Mouse (Mus musculus): ENCODE data around the gene Eif2ak4. TPM values are rescaled to one million over a fixed set of nuclear protein-coding genes. Genes with fewer than 3 reads are reported as not detected.

Gene Eif2ak4
- polyA plus RNA-seq, 1 experiment from 2014 or later, result 10.4 TPM

GRCm38 (mm10) chr2:118408336-118408895 is 20.0 kb downstream of the Eif2ak4 start:
- H3K9ac ChIP-seq, result no peak overlapping the region
- H3K4me2 ChIP-seq, result no peak overlapping the region
- no peak for ATAC-seq (ENCODE audit: insufficient read depth, low FRiP score, low read depth)
- no peaks in the 10 kb centered on the region for H3K9me3 ChIP-seq
- no peaks in the 10 kb centered on the region for H3K4me1 ChIP-seq
- no peak overlapping the region for H3K4me3 ChIP-seq (replicated peaks)
- WGBS, result 79% methylated on average over 4 of the region's 4 CpGs
- H3K27ac ChIP-seq, result no peak overlapping the region
- no peaks in the 10 kb centered on the region for H3K27me3 ChIP-seq (replicated peaks)
- H3K36me3 ChIP-seq, result peaks cover 22% of the 10 kb centered on the region

DNA sequence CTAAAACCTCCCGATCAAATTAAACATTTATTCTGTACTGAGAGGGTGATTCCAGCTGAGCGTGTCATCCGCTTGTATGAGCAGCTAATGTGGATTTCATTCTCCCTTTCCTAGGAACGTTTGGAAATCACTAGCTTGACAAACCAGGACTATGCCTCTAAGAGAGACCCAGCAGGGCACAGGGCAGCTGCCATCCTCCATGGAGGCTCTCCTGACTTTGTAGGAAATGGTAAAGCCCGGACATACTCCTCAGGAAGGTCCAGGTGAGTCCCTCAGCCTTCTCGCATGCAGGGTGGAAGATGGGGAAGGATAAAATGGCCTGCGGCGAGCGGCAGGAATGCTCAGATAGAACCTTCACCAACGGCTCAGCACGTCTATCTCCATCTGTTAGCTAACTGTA is 24.4 kb downstream of the Eif2ak4 start:
- no peak overlapping the region for H3K27ac ChIP-seq
- H3K4me1 ChIP-seq, result no peaks in the 10 kb centered on the region
- H3K9ac ChIP-seq, result no peak overlapping the region
- WGBS, result 92% methylated on average over 11 of the region's 11 CpGs
- no peak for ATAC-seq (ENCODE audit: insufficient read depth, low FRiP score, low read depth)
- H3K9me3 ChIP-seq, result no peaks in the 10 kb centered on the region
- no peak overlapping the region for H3K4me3 ChIP-seq (replicated peaks)
- no peak overlapping the region for H3K4me2 ChIP-seq
- H3K36me3 ChIP-seq, result peaks cover 37% of the 10 kb centered on the region
- no peaks in the 10 kb centered on the region for H3K27me3 ChIP-seq (replicated peaks)

- 84% methylated on average over 6 of the region's 6 CpGs for WGBS
- no peak for ATAC-seq (ENCODE audit: insufficient read depth, low FRiP score, low read depth)
- H3K36me3 ChIP-seq, result peaks cover 39% of the 10 kb centered on the region
- no peaks in the 10 kb centered on the region for H3K4me1 ChIP-seq
- no peak overlapping the region for H3K4me2 ChIP-seq
- H3K9ac ChIP-seq, result no peak overlapping the region
- H3K27me3 ChIP-seq (replicated peaks), result no peaks in the 10 kb centered on the region
- no peak overlapping the region for H3K4me3 ChIP-seq (replicated peaks)
- no peaks in the 10 kb centered on the region for H3K9me3 ChIP-seq
- no peak overlapping the region for H3K27ac ChIP-seq
Measured at GRCm38 (mm10) chr2:118415601-118416355, 27.4 kb downstream of the Eif2ak4 start.

GRCm38 (mm10) chr2:118418076-118418475 is 29.7 kb downstream of the Eif2ak4 start:
- no peak overlapping the region for H3K9ac ChIP-seq
- H3K36me3 ChIP-seq, result peaks cover 30% of the 10 kb centered on the region
- no peak overlapping the region for H3K4me3 ChIP-seq (replicated peaks)
- 89% methylated on average over 4 of the region's 4 CpGs for WGBS
- no peaks in the 10 kb centered on the region for H3K27me3 ChIP-seq (replicated peaks)
- H3K27ac ChIP-seq, result no peak overlapping the region
- H3K4me1 ChIP-seq, result no peaks in the 10 kb centered on the region
- H3K4me2 ChIP-seq, result no peak overlapping the region
- H3K9me3 ChIP-seq, result no peaks in the 10 kb centered on the region
- no peak for ATAC-seq (ENCODE audit: insufficient read depth, low FRiP score, low read depth)

- Histone ChIP-seq H3K9ac (no peak overlapping the region), H3K27ac (no peak overlapping the region), H3K4me3 (replicated peaks) (no peak overlapping the region), H3K4me2 (no peak overlapping the region), H3K4me1 (no peaks in the 10 kb centered on the region), H3K27me3 (replicated peaks) (no peaks in the 10 kb centered on the region), H3K9me3 (no peaks in the 10 kb centered on the region), H3K36me3 (peaks cover 17% of the 10 kb centered on the region)
- 85% methylated on average over 15 of the region's 15 CpGs for WGBS
- no peak for ATAC-seq (ENCODE audit: insufficient read depth, low FRiP score, low read depth)
Measured at GRCm38 (mm10) chr2:118421951-118422350, 33.5 kb downstream of the Eif2ak4 start.

- H3K4me1 ChIP-seq, result no peaks in the 10 kb centered on the region
- peaks cover 13% of the 10 kb centered on the region for H3K36me3 ChIP-seq
- WGBS, result 86% methylated on average over 8 of the region's 8 CpGs
- no peak overlapping the region for H3K9ac ChIP-seq
- no peaks in the 10 kb centered on the region for H3K27me3 ChIP-seq (replicated peaks)
- H3K27ac ChIP-seq, result no peak overlapping the region
- no peak for ATAC-seq (ENCODE audit: insufficient read depth, low FRiP score, low read depth)
- no peak overlapping the region for H3K4me2 ChIP-seq
- H3K9me3 ChIP-seq, result no peaks in the 10 kb centered on the region
- no peak overlapping the region for H3K4me3 ChIP-seq (replicated peaks)
Measured at GRCm38 (mm10) chr2:118422385-118422784, 34.0 kb downstream of the Eif2ak4 start.

DNA sequence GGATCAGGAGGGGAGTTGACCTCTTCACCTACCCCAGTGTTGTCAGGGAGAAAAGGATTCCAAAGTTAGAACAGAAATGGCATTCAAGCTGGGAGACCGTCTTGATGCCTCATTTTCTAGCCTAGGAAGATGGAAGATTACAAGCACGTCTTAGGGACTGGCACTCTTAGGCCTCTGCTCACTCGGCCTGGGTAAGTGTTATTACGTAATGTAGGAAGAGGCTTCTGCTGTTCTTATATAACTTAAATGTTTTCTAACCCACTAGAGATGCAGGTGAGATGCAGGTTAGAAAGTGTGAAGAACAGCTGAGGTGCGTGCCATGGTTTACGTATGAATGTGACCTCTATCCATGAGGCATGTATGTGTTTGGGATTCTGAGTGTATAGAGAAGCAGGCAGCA is 39.9 kb downstream of the Eif2ak4 start:
- ATAC-seq (ENCODE audit: insufficient read depth, low FRiP score, low read depth), result no peak
- Histone ChIP-seq H3K4me1 (no peaks in the 10 kb centered on the region), H3K36me3 (peaks cover 11% of the 10 kb centered on the region; the same call in 1 of the 2 replicates), H3K4me3 (replicated peaks) (no peak overlapping the region), H3K27me3 (replicated peaks) (no peaks in the 10 kb centered on the region), H3K27ac (no peak overlapping the region), H3K9me3 (no peaks in the 10 kb centered on the region), H3K4me2 (no peak overlapping the region), H3K9ac (no peak overlapping the region)
- 93% methylated on average over 6 of the region's 6 CpGs for WGBS

DNA sequence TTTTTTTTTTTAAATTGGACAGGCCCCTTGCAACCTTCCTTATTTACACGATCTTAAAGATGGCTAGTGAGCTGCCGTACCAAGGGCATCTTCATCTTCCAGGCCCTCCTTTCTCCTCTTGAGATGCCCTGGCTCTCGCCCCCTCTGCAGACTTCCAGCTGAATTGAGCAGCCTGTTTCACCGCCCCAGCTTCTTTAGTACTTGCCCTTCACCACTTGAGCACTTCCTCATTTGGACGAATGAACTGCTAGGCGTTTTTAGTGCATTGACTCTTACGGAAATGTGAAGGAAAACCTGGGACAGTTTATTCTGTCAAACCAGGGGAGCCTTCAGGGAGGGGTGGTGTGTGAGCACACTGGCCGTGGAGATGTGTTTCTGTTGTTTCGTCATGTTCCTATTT is 40.9 kb downstream of the Eif2ak4 start:
- no peak overlapping the region for H3K27ac ChIP-seq
- no peak overlapping the region for H3K4me2 ChIP-seq
- peaks cover 19% of the 10 kb centered on the region for H3K36me3 ChIP-seq
- H3K4me3 ChIP-seq (replicated peaks), result no peak overlapping the region
- no peak overlapping the region for H3K9ac ChIP-seq
- H3K9me3 ChIP-seq, result no peaks in the 10 kb centered on the region
- H3K27me3 ChIP-seq (replicated peaks), result no peaks in the 10 kb centered on the region
- H3K4me1 ChIP-seq, result no peaks in the 10 kb centered on the region
- WGBS, result 78% methylated on average over 9 of the region's 9 CpGs
- no peak for ATAC-seq (ENCODE audit: insufficient read depth, low FRiP score, low read depth)

DNA sequence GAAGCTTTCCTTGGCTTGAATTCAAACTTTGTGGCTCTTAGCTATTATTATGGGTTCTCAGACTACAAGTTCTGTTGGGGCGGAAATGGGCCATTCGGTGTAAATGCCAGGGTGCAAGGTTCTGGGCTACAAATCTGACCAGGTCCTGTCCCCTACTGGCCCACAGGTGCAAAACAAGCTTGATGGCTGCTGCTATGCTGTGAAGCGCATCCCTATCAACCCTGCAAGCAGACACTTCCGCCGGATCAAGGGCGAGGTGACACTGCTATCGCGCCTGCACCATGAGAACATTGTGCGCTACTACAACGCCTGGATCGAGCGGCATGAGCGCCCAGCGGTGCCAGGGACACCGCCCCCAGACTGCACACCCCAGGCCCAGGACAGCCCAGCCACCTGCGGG is 42.2 kb downstream of the Eif2ak4 start:
- Histone ChIP-seq H3K9ac (no peak overlapping the region), H3K27me3 (replicated peaks) (no peaks in the 10 kb centered on the region), H3K4me2 (no peak overlapping the region), H3K4me1 (no peaks in the 10 kb centered on the region), H3K36me3 (peaks cover 23% of the 10 kb centered on the region), H3K27ac (no peak overlapping the region), H3K4me3 (replicated peaks) (no peak overlapping the region), H3K9me3 (no peaks in the 10 kb centered on the region)
- ATAC-seq (ENCODE audit: insufficient read depth, low FRiP score, low read depth), result no peak
- 80% methylated on average over 16 of the region's 16 CpGs for WGBS

GRCm38 (mm10) chr2:118431589-118431988 is 43.2 kb downstream of the Eif2ak4 start:
- no peak overlapping the region for H3K27ac ChIP-seq
- no peak overlapping the region for H3K4me3 ChIP-seq (replicated peaks)
- no peaks in the 10 kb centered on the region for H3K9me3 ChIP-seq
- H3K36me3 ChIP-seq, result peaks cover 29% of the 10 kb centered on the region
- H3K4me2 ChIP-seq, result no peak overlapping the region
- H3K9ac ChIP-seq, result no peak overlapping the region
- no peak for ATAC-seq (ENCODE audit: insufficient read depth, low FRiP score, low read depth)
- 69% methylated on average over 5 of the region's 5 CpGs for WGBS
- no peaks in the 10 kb centered on the region for H3K27me3 ChIP-seq (replicated peaks)
- H3K4me1 ChIP-seq, result no peaks in the 10 kb centered on the region

- Histone ChIP-seq H3K4me2 (no peak overlapping the region), H3K27me3 (replicated peaks) (no peaks in the 10 kb centered on the region), H3K4me3 (replicated peaks) (no peak overlapping the region), H3K4me1 (no peaks in the 10 kb centered on the region), H3K27ac (no peak overlapping the region), H3K9me3 (no peaks in the 10 kb centered on the region), H3K9ac (no peak overlapping the region), H3K36me3 (peaks cover 11% of the 10 kb centered on the region; the same call in 1 of the 2 replicates)
- ATAC-seq (ENCODE audit: insufficient read depth, low FRiP score, low read depth), result no peak
- WGBS, result 74% methylated on average over 5 of the region's 5 CpGs
Measured at GRCm38 (mm10) chr2:118442172-118442571, 53.8 kb downstream of the Eif2ak4 start.

DNA sequence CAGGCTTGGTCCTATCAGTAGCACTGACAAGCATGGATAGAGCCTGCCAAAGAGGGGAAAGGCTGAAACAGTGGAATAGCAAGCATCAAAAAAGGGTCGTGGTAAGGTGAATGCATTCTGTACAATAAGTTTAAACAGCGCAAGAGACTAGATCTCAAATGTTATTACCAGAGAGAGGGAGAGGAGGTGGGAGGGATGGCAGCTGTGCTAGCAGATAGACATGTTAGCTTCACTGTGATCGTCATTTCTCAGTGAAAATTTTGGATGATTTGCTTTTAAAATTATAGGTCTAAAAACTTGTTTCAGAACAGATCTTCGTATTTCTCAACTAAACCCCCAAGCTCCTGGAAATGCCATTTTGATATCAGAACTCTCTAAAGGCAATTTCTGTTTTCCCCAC is 54.3 kb downstream of the Eif2ak4 start:
- Histone ChIP-seq H3K36me3 (peaks cover 11% of the 10 kb centered on the region; the same call in 1 of the 2 replicates), H3K27ac (no peak overlapping the region)
- WGBS, result 88% methylated on average over 4 of the region's 4 CpGs

More for the DNA sequence above, 54.3 kb downstream of the Eif2ak4 start:
- no peak overlapping the region for H3K9ac ChIP-seq
- H3K27me3 ChIP-seq (replicated peaks), result no peaks in the 10 kb centered on the region
- H3K9me3 ChIP-seq, result no peaks in the 10 kb centered on the region
- no peak overlapping the region for H3K4me3 ChIP-seq (replicated peaks)
- H3K4me1 ChIP-seq, result no peaks in the 10 kb centered on the region
- no peak overlapping the region for H3K4me2 ChIP-seq
- no peak for ATAC-seq (ENCODE audit: insufficient read depth, low FRiP score, low read depth)

Measured in stomach, embryonic 15.5 days (tissue).